Mouse (Mus musculus): Measurements from ENCODE around the gene Ptprt.

Gene Ptprt

GRCm38 (mm10) chr2:162581651-162582050, 79.3 kb downstream of the Ptprt start:
- no peak for DNase-seq (ENCODE audit: low spot score)

GRCm38 (mm10) chr2:162577819-162578218, 83.1 kb downstream of the Ptprt start:
- no peak for DNase-seq (ENCODE audit: low spot score)

DNA sequence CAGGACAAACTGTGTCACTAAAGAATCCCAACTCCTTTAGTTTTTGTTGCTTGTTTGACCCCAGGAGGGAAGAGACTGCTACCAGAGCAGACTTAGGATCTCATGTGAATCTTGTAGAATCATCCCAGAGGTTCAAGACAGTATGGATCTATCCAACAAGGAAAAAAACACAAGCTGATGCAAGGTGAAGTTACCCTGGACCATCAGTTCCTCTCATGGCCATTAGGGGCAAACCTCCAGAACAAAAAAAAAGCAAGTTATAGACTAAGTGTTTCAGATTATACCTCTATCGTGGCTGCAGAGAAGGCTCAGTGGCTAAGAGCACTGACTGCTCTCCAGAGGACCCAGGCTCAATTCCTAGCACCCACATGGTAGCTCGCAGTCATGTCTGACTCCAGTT, 88.1 kb downstream of the Ptprt start:
- DNase-seq (ENCODE audit: low spot score) = no peak

DNA sequence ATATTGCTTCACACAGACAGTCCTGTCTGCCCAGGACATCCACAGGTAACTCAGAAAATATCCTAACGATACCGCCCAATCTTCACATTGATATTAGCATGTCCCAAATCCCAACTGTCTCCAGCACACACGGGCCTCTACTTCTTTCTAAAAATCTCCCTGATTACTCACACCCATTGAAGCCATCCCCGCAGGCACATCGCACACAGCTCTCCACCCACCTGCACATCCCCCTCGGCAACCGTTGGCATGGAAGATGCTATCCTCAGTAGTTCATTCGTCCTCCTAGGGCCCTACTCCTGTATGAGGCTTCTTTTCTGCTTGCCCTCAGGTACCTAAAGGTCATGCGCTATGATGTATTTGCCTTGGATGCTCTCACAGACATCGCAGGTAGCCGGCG, 89.9 kb downstream of the Ptprt start:
- no peak for DNase-seq (ENCODE audit: low spot score)

- no peak for DNase-seq (ENCODE audit: low spot score)
Observed at GRCm38 (mm10) chr2:162568308-162569100, 92.4 kb downstream of the Ptprt start.

- DNase-seq (ENCODE audit: low spot score) = no peak
Observed at GRCm38 (mm10) chr2:162548312-162548711, 112.6 kb downstream of the Ptprt start.

GRCm38 (mm10) chr2:162531638-162532037, 129.3 kb downstream of the Ptprt start:
- DNase-seq (ENCODE audit: low spot score) = no peak

DNA sequence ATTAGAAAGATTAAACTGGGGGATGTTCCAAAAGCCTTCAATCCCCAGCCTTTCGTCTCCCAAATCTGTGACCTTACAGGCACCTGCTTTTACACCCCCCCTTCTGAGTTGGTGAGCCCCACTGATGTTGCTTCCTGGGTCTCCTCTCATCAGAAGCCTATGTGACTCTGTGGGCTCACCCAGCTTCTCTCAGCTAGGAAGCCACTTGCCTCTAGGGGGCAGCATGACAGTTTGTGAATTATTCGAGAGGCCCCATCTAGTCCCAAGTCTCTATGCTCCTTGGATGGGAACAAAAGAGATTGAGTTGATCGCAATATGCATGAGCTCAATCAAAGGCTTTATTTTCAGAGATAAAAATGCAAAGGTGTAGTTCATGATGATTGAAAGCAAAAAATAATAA, 132.0 kb downstream of the Ptprt start:
- no peak for DNase-seq (ENCODE audit: low spot score)

DNA sequence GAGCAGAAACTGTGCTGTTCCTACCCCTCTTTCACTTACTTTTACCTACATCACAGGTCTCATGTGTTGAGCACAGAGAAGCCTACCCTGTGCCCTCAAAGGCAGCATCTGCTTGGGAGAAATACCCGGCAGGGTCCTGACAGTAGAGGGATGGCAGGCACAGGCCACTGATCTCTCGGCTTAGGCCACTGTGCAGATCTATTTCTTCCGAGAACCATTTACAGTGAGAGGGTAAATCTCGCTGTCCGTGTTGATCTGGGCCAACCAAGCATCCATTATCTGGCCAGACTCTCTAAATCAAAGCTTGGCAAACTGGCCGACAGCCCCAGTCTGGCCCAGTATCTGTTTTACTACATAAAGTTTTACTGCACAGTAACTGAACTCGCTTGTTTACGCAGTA, 145.0 kb downstream of the Ptprt start:
- no peak for DNase-seq (ENCODE audit: low spot score)

DNA sequence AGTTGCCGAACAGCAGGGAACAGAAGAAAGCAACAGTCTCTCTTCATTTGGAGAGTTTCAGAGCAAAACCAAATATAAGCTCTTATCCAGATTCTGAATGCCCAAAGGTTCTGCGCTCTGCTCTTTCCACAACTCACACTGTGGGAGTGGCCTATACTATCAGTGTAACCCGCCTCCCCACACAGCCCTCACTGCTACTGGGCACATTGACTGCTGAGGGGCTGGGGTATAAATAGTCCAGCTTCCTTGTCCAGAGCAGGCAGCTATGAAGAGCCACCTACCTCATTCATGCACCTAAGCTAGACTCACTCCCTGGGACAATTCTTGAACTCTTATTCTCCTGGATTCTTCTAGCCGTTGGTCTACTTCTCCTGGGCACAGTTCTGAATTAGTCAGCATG, 147.9 kb downstream of the Ptprt start:
- DNase-seq (ENCODE audit: low spot score) = no peak

DNA sequence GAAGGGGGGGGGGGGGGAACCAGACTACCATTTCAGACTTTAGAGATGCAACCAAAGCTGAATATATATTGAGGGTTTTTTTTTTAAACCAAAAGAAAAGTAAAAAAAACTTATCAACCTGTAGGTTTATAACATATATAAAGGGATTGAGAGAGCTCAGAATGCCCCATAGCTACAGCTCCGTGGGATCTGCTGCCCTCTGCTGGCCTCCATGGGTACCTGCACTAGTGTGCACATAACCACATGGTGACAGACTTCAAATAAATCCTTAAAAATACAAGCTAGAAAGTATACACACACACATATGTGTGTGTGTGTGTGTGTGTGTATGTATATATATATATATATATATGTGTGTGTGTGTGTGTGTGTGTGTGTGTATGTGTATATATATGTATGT, 148.9 kb downstream of the Ptprt start:
- no peak for DNase-seq (ENCODE audit: low spot score)

GRCm38 (mm10) chr2:162509016-162509415, 151.9 kb downstream of the Ptprt start:
- DNase-seq (ENCODE audit: low spot score) = no peak

GRCm38 (mm10) chr2:162507664-162508063, 153.3 kb downstream of the Ptprt start:
- no peak for DNase-seq (ENCODE audit: low spot score)

GRCm38 (mm10) chr2:162504850-162505249, 156.1 kb downstream of the Ptprt start:
- no peak for DNase-seq (ENCODE audit: low spot score)

DNA sequence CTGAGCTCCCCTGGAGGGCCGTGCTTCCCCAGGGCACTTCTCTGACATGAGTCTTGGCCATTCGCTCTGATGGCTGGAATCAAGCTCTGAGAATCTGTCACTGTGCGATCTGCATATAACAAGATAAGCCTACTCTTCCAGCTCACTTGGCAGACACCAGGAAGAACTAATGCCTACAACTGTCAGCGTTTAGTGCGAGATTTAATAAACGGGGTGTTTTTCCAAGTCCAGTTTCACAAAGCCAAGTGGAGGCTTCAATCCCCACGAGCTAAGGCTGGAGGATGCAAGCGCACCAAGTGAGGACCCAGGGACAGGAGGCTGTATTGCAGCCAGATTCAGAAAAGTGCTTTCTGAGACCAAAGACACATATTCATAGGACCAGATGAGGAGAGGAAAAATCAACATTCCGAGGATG, 161.4 kb downstream of the Ptprt start:
- no peak for DNase-seq (ENCODE audit: low spot score)

- no peak for DNase-seq (ENCODE audit: low spot score)
Observed at GRCm38 (mm10) chr2:162498191-162498590, 162.8 kb downstream of the Ptprt start.

GRCm38 (mm10) chr2:162484036-162484435, 176.9 kb downstream of the Ptprt start:
- no peak for DNase-seq (ENCODE audit: low spot score)

GRCm38 (mm10) chr2:162443106-162443505, 217.8 kb downstream of the Ptprt start:
- no peak for DNase-seq (ENCODE audit: low spot score)

DNA sequence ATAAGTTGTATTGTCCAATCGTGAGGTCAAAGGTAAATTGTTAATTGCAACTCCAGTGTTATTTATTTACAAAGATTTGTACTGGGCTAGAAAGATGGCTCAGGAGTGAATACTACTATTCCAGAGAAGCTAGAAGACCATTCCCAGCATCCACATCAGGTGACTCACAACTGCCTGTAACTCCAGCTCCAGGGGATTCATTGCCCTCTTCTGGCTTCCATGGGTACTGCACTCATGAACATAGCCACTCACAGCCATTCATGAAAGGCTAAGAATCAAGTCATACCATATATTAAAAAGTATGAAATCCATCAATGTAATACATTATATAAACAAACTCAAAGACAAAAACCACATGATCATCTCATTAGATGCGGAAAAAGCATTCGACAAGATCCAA, 224.3 kb downstream of the Ptprt start:
- no peak for DNase-seq (ENCODE audit: low spot score)

GRCm38 (mm10) chr2:162430171-162430570, 230.8 kb downstream of the Ptprt start:
- DNase-seq (ENCODE audit: low spot score) = no peak

DNA sequence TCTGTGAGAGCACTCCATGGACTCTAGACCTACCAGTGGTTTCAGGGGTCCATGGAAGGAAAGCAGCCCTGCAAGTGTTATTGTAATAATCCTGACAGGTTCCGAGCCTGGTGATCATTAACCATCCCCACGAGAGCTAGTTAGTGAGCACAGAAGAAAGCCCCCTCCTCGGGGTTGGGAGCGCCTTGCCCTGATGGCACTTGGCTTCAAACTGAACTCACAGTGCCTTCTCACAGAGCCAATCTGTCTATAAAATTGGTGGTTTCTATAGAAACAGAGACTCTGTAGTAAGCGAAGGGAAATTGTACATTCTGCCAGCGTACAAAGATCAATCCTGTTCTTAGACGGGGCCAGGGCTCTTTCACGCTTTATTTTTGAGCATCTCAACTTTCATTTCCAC, 234.8 kb downstream of the Ptprt start:
- no peak for DNase-seq (ENCODE audit: low spot score)

GRCm38 (mm10) chr2:162418181-162418580, 242.8 kb downstream of the Ptprt start:
- DNase-seq (ENCODE audit: low spot score) = no peak

DNA sequence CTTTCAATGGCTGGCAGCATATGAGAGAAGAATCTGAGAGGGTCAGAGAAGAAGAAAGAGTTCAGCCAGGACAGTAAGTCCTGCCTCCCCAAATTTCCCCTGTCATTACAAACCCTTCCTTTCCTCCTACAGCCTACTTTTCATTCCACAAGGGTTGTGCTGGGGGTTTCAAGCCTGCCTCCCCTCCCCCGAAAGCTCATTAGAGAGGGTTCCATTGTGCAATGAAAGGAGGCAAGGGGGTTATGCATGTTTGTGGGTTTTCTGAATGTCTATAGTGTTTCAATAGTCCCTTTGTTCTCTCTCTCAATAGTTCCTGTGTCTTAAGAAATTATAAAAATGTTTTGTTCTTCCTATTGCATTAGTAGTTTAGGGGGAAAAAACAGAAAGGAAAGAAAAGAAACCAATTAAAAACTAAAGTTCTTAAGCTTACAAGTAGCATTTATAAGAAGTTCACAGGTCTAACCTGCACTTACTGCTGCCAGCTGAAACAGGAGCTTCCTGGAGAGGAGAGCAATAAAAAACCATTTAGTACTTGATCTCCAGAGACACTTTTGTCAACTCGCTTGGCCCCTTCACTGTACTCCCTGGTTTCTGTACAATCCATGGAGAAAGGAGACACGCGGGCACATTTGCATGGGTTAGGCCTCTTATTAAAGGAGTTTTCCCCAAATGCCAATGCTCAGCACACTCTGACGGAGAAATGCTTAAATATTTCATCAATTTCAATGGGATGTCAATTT, 247.7 kb downstream of the Ptprt start:
- no peak for DNase-seq (ENCODE audit: low spot score)

DNA sequence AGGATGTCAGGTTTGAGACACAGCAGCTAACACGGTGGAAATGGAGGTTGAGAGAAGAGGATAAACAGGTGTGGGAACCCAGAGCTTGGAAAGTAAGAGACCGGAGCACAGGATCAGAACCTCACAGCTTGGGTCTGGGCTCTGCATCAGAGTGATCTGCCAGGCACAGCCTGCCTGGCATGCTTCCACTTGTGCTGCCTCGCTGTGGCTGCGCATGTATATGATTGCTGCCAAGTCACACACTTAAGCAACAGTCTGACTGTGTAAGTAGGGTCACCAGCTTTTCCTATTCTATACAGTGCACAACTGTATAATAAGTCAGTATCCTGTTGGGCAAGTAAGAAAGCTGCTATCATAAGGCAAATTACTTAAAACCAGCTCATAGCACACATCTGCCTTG, 249.9 kb downstream of the Ptprt start:
- DNase-seq (ENCODE audit: low spot score) = no peak

Measured in yolk sac, embryonic 10.5 days (tissue).